Mouse (Mus musculus) C2C12 (cell line): Measurements from ENCODE around the gene Megf6. TPM values are rescaled to one million over a fixed set of nuclear protein-coding genes. Genes with fewer than 3 reads are reported as not detected.

Experiments used
- H3K27me3 ChIP-seq: one replicate; pipeline ENCODE4 v1.6.1; 2011; ENCODE audit not compliant: control insufficient read depth, insufficient read depth, insufficient read length
- H3K36me3 ChIP-seq: one replicate; pipeline ENCODE4 v1.6.1; 2011; ENCODE audit not compliant: control insufficient read depth, insufficient read depth
- H3K4me3 ChIP-seq: one replicate; pipeline ENCODE4 v1.5.1; 2011; ENCODE audit warnings: mild to moderate bottlenecking, control low read depth; ENCODE audit not compliant: poor library complexity, insufficient read depth, severe bottlenecking
- H3K79me2 ChIP-seq: one replicate; pipeline ENCODE4 v1.6.1; 2011; ENCODE audit not compliant: control insufficient read depth, insufficient read depth
- H3K79me3 ChIP-seq: one replicate; pipeline ENCODE4 v1.6.1; 2011; ENCODE audit warnings: low read depth, control low read depth
- H3ac ChIP-seq: one replicate; pipeline ENCODE3; 2011; ENCODE audit warnings: low read depth; ENCODE audit not compliant: control insufficient read depth, insufficient read length
- CEBPB ChIP-seq: IDR thresholded peaks from one replicate; pipeline ENCODE4 v1.6.1; 2011; ENCODE audit warnings: low read depth, mild to moderate bottlenecking, control low read depth, moderate library complexity
- CTCF ChIP-seq: IDR thresholded peaks from one replicate; pipeline ENCODE4 v1.5.1; 2011; ENCODE audit not compliant: control insufficient read depth, insufficient read depth, insufficient read length
- FOSL1 ChIP-seq: IDR thresholded peaks from one replicate; pipeline ENCODE4 v1.8.0; 2011; ENCODE audit warnings: mild to moderate bottlenecking, low read length; ENCODE audit not compliant: poor library complexity, insufficient read depth, severe bottlenecking
- MAX ChIP-seq: IDR thresholded peaks from one replicate; pipeline ENCODE4 v1.6.1; 2011; ENCODE audit warnings: mild to moderate bottlenecking, control low read depth
- MYOD1 ChIP-seq: IDR thresholded peaks from one replicate; pipeline ENCODE4 v1.6.1; 2011; ENCODE audit warnings: low read depth; ENCODE audit not compliant: control insufficient read depth, insufficient read length
- MYOG ChIP-seq: IDR thresholded peaks from one replicate; pipeline ENCODE4 v1.6.1; 2011; ENCODE audit not compliant: control insufficient read depth, insufficient read length; ENCODE audit errors: extremely low read depth
- USF1 ChIP-seq: IDR thresholded peaks from one replicate; pipeline ENCODE4 v1.6.1; 2011; ENCODE audit warnings: low read depth, mild to moderate bottlenecking, control low read depth, moderate library complexity
- polyA plus RNA-seq: library from polyadenylated mRNA; unstranded; fragments of >200 nt; fragmentation: generic; extraction: Trizol; gene quantifications from one replicate; pipeline ENCODE4 v1.2.1, GENCODE M21; 2012; ENCODE audit warnings: missing spikeins

Gene Megf6
- polyA plus RNA-seq, 1 experiment = 0.08 TPM

DNA sequence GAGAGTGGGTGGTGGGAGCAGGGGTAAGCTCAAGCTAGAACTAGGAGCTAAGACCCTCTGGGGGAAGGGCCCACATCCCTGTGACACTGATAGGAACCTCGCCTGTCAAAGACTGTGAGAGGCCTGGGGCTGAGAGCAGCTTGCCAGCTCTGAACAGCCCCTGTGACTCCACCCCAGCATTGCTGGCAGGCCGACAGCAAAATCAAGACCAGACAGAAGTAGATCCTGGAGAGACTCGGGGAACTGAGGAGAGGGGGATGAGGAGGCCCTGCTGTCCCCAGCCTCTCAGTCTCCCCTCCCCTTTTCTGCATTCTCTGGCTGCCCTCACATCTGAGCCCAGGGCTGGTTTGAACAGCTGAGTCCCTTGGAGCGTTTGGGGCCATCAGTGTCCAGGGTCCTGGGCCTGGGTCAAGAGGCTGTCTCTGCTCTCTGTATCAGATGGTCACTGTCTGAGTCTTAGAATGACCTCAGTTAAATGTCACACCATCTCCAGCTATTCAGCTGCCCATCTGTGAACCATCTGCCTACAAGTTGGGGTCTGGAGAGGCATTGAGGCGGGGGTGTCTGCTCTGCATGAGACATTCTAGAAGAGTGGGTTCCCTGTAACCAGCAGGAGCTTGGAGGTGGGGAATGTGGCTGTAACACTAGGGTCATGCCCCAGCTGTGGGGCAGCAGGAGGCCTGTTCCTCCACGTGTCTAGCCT is 53.9 kb downstream of the Megf6 start:
- Histone ChIP-seq H3K79me2 (no peaks in the 10 kb centered on the region), H3K27me3 (peaks cover 3% of the 10 kb centered on the region), H3K4me3 (no peak overlapping the region), H3ac (no peak overlapping the region), H3K79me3 (no peaks in the 10 kb centered on the region), H3K36me3 (no peaks in the 10 kb centered on the region)
- TF ChIP-seq MAX (no peak), MYOD1 (no peak)

DNA sequence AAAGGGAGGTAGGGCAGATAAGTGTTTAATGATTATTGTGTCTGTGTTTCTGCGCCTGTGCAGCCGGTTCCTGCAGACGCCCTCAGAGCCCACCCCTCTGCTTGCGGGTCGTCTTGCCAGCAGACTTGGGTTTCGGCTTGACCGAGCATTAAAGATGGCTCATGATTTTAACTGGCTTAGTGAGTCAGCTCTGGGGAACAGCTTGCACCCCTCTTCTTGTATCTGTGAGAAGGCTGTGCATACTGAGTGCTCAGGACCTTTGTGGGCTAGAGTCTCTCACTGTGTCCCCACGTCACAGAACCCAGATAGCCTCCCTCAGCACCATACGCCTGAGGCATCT is 54.4 kb downstream of the Megf6 start:
- H3K27me3 ChIP-seq = peaks cover 3% of the 10 kb centered on the region
- H3K36me3 ChIP-seq = no peaks in the 10 kb centered on the region
- H3K4me3 ChIP-seq = no peak overlapping the region
- TF ChIP-seq USF1 (no peak), MYOG (no peak), CTCF (no peak), MAX (no peak), FOSL1 (no peak), CEBPB (no peak), MYOD1 (no peak)
- H3K79me3 ChIP-seq = no peaks in the 10 kb centered on the region
- H3K79me2 ChIP-seq = no peaks in the 10 kb centered on the region
- no peak overlapping the region for H3ac ChIP-seq

- Histone ChIP-seq H3ac (no peak overlapping the region), H3K79me3 (no peaks in the 10 kb centered on the region), H3K36me3 (no peaks in the 10 kb centered on the region), H3K27me3 (peaks cover 3% of the 10 kb centered on the region), H3K4me3 (no peak overlapping the region), H3K79me2 (no peaks in the 10 kb centered on the region)
- TF ChIP-seq FOSL1 = no peak
- no peak for TF ChIP-seq CTCF
- no peak for TF ChIP-seq MYOD1
- no peak for TF ChIP-seq MYOG
- no peak for TF ChIP-seq CEBPB
- TF ChIP-seq USF1 = no peak
- TF ChIP-seq MAX = no peak
Observed at GRCm38 (mm10) chr4:154226678-154227077, 56.1 kb downstream of the Megf6 start.

DNA sequence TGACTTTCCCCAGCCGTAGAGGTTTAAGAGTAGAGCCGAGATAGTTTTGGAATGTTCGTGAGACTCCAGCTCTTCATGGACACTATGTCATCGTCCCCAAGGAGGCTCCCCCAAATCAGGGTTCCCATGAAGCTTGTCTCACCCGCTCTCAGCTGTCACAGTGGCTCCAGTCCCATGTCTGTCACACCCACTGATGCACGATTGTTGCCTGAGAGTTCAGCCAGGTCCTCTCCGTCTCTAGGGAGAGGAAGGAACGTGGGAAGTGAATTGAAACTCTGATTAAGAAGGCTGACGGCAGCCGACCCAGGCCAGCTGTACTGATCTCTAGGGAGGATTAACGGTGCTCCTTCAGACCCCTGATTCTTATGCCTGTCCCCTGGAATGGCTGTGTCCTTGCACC is 57.8 kb downstream of the Megf6 start:
- H3K27me3 ChIP-seq = peaks cover 3% of the 10 kb centered on the region
- H3ac ChIP-seq = no peak overlapping the region
- H3K36me3 ChIP-seq = no peaks in the 10 kb centered on the region
- H3K79me2 ChIP-seq = no peaks in the 10 kb centered on the region
- TF ChIP-seq USF1 (no peak), CEBPB (no peak), FOSL1 (no peak), MAX (no peak), MYOD1 (no peak), CTCF (no peak), MYOG (no peak)
- no peaks in the 10 kb centered on the region for H3K79me3 ChIP-seq
- no peak overlapping the region for H3K4me3 ChIP-seq

DNA sequence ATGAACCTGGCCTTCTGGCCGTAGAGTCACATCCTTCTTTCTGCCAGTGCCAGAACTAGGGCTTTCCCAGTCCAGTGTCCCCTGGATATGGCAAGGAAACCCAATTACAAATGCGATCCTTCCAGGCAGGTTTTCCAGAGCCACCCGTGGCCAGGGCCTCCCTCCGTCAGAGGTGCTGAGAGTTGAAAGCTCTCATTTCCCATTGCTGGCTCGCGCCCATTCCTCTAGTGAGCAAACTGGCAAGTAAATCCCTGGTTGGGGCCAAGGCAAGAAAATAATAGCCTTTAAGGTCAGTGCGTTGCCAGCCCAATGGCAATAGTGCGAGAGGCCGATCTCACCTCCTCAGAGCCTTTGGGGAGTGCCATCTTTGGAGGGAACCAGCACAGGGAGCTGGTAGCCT is 59.0 kb downstream of the Megf6 start:
- no peak overlapping the region for H3ac ChIP-seq
- peaks cover 3% of the 10 kb centered on the region for H3K27me3 ChIP-seq
- H3K4me3 ChIP-seq = no peak overlapping the region
- TF ChIP-seq MYOG = no peak
- no peak for TF ChIP-seq MYOD1
- TF ChIP-seq MAX = no peak
- TF ChIP-seq FOSL1 = no peak
- no peaks in the 10 kb centered on the region for H3K79me2 ChIP-seq
- no peaks in the 10 kb centered on the region for H3K36me3 ChIP-seq
- no peaks in the 10 kb centered on the region for H3K79me3 ChIP-seq

DNA sequence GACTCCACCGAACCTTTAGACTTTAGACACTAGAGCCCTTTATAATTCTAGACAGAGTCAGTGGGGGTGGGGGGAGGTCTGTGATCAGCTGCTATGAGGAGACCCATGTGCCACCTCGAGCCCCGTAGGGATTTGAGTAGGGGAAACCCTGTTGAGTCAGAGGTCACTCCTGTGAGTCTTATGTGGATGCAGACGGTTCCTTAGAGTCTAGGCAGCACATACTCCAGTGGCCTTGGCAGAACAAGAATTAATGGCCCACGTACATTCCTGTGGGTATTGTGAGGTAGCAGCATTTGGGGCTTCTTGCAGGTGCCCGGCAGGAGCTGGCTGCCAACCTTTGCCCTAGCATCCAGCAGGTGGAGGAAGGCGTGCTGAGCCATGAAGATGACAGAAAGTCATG is 60.9 kb downstream of the Megf6 start:
- H3K36me3 ChIP-seq = no peaks in the 10 kb centered on the region
- H3K4me3 ChIP-seq = no peak overlapping the region
- no peaks in the 10 kb centered on the region for H3K79me2 ChIP-seq
- peaks cover 3% of the 10 kb centered on the region for H3K27me3 ChIP-seq
- TF ChIP-seq USF1 (no peak), MAX (no peak), FOSL1 (no peak), MYOD1 (no peak), CTCF (no peak), CEBPB (no peak), MYOG (no peak)
- H3ac ChIP-seq = no peak overlapping the region
- H3K79me3 ChIP-seq = no peaks in the 10 kb centered on the region
